Mouse (Mus musculus) lung, postnatal 4 days (tissue): ENCODE results near the gene Crybb2.
A peak's percentile ranks its signal among the peaks of the same experiment; 100 is the strongest.
"Not testable (repeated sequence)": the region's sequence is repeated elsewhere in the genome, so short reads cannot be mapped to it uniquely, and the experiment has no call there.

Experiments
- DNase-seq, 2 experiments: peaks; one replicate each; pipeline ENCODE4 v3.0.0; 2021

Gene Crybb2

GRCm38 (mm10) chr5:113070017-113070416 lies at the start of gene Crybb2:
Gene Crybb2 (minus strand): TSS chr5:113070117.
- no peak for DNase-seq

- no peak for DNase-seq
Measured at GRCm38 (mm10) chr5:113119291-113119690, 49.4 kb upstream of the Crybb2 start.

DNA sequence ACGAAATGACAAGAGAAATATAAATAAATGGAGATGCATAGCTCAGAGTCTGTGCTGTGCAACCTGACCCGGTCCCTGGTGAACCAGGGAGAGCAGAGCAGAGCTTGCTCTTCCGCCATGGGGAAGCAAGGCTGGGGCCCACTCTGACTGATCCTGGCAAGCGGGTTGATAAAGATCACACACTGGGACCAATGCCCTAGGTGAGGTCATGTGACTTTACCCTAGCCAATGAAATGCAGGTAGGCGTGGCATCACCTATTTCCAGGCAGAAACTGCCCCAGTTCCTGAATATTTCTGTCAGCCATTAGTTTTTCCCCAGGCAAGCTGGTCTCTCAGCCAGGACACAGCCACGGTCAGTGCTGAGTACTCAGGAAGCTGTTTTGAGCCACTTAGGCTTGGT lies 48.8 kb upstream of the Crybb2 start:
- no peak for DNase-seq

- DNase-seq: no peak
Measured at GRCm38 (mm10) chr5:113117361-113117760, 47.4 kb upstream of the Crybb2 start.

- no peak for DNase-seq
Measured at GRCm38 (mm10) chr5:113115896-113116295, 46.0 kb upstream of the Crybb2 start.

DNA sequence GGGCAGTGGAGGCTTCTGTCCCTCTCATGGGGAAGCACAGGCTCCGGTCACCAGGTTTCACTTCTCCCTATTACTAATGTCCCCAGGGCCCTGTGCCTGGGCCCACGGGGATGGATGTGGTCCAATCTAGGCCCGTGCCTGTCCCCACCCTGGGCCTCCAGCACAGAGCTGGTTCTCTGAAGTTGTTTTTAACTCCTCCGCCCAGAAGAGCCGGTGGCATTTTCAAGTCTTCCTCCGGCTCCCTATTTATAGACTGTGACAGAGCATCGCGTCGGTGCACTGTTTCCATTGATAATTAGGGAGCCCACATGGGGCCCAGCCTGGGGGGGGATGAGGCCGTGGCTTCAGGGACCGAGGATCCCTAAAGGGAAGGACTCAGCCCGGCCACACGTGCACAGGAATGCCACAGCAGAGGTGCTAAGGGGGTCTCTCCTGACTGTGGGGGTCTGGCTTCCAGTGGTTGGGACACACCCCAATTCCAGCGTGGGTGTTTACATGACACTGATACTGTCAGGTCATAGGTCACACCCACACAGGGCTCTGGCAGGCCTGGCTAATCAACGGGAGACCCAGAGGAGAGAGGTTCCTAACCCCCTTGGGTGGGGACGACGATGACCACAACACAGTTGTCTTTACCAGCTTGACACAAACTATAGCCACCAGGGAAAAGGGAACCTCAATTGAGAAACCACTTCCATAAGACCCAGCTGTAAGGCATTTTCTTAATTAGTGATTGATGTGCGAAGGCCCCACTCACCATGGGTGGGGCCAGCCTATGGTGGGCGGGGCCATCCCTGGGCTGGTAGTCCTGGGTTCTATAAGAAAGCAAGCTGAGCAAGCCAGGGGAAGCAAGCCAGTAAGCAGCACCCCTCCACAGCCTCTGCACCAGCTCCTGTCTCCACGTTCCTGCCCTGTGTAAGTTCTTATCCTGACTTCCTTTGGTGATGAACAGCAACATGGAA lies 44.6 kb upstream of the Crybb2 start:
- DNase-seq: peak; percentile 36 to 58

DNA sequence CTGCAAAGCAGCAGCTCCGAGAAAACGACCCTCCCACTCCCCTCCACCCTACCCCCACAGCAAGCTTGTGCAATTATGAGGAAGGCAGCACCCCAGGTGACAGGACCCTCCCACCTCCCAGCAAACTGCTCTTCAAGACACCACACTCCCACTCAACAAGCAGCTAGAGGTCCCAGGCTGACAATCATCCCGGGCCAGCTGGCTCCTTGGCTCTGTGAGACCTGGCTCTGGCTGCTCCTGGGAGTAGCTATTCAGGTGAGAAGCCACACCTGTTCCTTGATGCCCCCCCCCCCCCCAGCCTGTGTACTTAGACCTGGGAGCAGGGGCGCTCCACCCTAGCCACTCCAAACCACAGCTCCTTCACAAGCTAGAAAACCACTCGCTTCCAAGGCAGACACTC lies 43.2 kb upstream of the Crybb2 start:
- DNase-seq: peak in 1 of 2 experiments; percentile 43

DNA sequence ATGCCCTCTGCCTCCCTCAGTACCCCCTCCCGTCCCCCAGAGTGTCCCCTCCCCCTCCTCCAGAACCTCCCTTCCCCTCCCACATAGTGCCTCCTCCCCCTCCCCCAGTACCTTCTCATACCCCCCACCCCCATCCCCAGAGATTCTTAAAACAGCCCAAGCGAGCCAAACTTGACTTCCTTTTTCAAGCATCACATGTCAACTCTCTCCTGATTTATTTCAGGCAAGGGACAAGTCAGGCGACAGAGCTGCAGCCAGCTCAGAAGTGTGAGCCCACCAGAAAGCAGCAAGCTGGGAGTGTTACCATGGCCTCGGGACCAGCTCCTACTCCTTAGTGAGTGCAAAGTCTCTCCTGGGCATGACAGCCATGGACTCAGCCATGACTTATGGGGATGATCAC lies 41.4 kb upstream of the Crybb2 start:
- no peak for DNase-seq

DNA sequence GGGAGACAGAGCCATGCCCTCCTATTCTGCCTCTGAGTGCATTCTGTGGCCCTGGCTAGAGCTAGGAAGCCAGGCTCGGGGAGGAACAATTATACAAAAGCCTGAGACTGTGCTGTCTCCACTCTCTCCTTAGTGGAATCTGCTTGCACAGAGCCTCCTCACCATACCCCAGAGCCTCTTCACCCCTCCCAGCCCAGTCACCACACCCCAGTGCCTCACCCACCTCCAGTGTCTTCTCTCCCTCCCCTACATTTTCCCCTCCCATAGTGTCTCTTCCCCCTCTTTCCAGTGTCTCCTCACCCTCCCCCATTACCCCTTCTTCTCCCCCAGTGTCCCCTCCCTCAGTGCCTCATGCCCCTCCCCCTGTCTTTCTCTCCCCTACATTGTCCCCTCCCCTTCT lies 41.0 kb upstream of the Crybb2 start:
- no peak for DNase-seq

DNA sequence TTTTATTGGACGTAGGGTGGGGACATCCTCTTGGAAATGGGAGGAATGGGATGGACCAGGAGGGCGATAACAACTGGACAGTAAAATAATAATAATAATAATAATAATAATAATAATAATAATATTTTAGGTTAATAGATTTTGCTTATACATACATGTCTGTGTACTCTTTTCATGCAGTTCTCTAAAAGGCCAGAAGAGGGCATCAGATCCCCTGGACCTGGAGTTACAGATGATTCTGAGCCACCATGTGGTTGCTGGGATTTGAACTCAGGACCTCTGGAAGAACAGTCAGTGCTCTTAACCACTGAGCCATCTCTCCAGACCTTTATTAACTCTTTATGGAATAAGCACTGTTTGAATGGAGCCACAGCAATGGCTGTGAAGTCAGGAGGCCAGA lies 39.7 kb upstream of the Crybb2 start:
- DNase-seq: not testable (repeated sequence)

DNA sequence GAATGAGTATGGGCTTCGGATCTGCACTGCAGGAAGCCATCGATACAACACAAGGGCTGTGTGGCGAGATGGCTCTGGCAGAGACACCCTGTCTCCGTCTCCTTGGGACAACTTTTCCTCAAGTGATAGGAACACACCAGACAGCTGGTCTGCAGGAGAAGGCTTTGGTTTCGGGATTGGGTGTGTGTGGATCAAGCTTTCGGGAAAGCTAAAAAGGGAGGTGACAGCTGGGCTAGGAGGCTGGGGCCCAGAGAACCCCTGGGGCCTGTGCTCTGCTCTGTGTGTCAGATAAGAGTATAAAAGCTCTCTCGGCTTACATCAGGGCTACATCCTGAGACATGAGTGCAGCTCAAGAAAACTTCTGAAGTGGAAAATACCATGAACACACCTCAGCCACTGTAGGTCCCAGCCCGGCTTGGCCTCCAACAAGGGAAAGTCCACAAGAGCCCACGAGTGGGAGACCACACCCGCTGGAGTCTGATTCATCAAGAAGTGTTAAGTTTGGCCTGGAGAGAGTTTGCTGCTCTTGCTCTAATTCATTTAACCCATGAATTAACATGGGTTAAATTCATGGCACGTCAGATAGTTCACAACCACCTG lies 38.3 kb upstream of the Crybb2 start:
- DNase-seq: no peak

DNA sequence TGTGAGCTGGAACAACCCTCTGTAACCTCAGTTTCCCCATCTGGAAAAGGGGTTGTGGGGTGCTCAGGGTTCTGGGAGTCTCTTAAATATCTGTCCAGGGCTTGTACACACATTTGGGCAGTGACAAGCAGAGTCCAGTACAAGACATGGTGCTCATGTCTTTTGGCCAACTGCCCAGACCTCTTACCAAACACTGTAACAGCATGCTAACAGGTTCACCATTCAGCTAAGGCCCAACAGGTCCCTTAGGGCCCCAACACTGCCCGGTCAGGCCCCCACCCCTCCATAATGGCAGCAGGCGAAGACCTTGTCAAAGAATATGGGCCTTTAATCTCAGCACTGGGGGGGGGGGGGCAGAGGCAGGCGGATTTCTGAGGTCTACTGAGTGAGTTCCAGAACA lies 37.8 kb upstream of the Crybb2 start:
- peak in 1 of 2 experiments; percentile 33 for DNase-seq

- DNase-seq: no peak
Measured at GRCm38 (mm10) chr5:113106594-113106993, 36.7 kb upstream of the Crybb2 start.

DNA sequence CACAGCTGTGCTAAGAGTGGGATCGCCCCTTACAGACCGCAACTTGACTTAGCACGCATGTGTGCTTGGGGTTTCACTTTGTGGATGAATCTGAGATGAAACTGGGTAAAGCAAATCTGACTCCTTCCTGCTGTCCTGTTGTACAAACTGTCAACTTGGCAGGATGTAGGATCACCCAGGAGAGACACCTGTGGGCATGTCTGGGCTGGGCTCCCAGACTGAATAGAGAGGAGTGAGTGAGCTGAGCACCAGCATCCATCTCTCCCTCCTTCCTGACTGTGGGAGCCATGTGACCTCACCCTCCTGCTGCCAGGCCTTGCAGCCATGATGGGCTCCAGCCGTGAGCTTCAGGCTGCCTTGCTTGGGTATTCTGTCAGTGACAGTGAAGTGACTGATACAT lies 35.6 kb upstream of the Crybb2 start:
- no peak for DNase-seq

DNA sequence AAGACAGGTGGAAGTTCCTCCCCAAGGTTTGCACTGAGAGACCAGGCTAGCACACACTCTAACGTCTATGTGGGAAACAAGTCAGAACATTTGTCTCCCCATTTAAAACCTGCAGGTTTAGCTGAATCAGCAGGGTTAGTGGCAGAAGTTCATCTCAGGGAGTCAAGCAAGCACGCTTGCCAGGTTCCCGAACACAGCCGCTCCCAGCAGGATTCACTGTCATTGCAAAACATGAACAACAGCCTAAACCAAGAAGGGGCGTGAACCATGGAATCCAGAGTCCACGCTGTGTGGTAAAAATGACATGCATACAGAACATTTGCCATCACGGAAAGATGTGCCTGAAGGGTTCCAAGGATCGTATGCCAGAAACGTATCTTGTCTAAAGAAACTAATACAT lies 35.1 kb upstream of the Crybb2 start:
- DNase-seq: no peak

- DNase-seq: no peak
Measured at GRCm38 (mm10) chr5:113102455-113102854, 32.5 kb upstream of the Crybb2 start.

- DNase-seq: no peak
Measured at GRCm38 (mm10) chr5:113101457-113101856, 31.5 kb upstream of the Crybb2 start.

DNA sequence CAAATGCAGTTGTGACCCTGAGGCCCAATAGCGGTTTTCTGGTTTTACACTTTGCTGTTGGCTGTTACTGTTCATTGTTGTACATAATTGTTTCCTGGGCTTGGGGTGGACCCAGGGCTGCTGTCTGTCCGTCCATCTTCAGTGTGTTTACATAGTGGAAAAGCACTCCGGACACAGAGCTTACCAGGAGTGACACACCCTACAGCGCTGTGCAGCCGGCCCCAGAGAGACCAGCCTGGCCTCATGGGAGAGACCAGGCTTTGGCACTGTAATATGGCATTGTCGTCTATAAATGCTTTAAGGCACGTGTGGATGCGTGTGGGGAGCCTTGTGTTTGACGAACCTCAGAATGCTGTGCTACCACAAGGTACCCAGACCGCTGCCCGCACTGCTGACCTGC lies 30.5 kb upstream of the Crybb2 start:
- DNase-seq: peak; percentile 37 to 69

GRCm38 (mm10) chr5:113099546-113099945 lies 29.6 kb upstream of the Crybb2 start:
- peak; percentile 85 to 93 for DNase-seq

DNA sequence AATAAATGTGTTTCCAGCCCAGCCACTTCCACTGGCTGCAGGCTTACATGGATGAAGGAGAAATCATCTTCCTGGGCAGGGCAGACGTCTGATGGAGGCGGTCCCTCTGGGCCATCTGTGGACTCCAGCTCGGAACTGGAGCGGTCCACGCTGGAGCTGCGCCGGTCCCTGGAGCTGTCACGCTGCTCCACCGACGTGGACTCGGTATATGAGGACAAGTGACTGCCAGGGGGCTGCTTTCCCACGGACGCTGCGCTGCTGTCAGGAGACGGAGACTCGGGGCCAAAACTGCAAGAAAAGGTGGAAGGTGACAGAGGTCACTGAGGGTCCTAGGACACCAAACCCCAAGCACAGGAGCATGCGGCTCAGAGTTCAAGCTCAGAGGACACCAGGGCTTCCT lies 27.6 kb upstream of the Crybb2 start:
- DNase-seq: no peak

GRCm38 (mm10) chr5:113095456-113095855 lies 25.5 kb upstream of the Crybb2 start:
- DNase-seq: peak in 1 of 2 experiments; percentile 49

DNA sequence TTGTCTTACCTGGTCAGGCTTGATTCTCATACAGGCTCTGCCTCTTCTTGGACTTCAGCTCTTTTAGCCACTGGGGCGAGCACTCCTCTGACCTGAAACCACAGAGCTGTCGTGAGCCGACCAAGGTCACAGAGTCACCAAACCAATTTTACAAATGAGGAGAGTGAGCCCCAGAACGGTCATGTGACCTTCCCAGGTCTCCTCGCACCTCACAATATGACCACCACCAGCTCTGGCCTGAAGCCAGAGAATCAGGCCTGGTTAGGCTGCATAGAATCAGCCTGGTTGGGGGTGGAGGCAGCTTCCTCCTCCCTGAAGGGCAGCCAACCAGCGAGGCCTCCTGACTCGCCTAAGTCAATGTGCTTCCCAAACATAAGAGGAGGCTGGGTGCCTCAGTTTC lies 22.5 kb upstream of the Crybb2 start:
- no peak for DNase-seq

DNA sequence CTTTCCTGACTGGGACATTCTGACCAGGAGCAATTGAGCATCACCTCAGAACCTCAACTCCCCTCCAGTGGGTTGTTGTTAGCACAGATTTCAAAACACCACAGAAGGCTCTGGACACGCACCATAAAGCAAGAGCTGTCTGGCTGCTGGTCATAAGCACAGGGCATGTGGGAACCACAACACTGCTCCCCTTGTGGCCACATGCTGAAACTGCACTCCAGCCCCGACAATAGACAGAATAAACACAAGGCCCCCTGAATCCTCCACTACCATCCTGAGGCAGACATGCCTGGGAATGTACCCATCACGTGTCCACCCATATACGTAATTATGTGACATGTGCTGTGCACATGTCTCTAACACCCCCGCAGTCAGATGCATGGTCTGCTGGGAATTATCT lies 21.2 kb upstream of the Crybb2 start:
- DNase-seq: peak; percentile 57 to 67

DNA sequence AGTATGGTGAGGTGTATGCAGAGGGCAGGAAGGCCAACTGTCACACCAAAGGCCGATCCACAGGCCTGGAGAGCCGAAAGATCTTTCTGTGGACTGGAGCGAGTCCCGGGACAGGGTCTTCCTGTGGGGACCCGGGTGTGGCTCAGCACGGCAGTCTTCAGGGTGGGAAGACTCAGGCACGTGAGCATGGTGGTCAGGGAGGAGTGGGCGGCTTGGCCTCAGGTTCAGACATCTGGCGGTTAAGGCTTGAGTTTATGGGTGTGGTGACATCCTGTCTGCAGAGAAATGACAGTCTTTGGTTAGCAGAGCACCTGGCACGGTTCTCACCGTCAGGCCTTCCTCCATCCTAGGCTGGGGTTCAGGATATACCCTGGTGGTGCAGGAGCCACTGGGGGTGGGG lies 20.8 kb upstream of the Crybb2 start:
- peak in 1 of 2 experiments; percentile 29 for DNase-seq
